Mouse (Mus musculus): ENCODE results near the gene Cep83. TPM values are rescaled to one million over a fixed set of nuclear protein-coding genes. Genes with fewer than 3 reads are reported as not detected.

The Cep83 gene
- polyA plus RNA-seq, 1 experiment: 1.4 TPM

- no peak for DNase-seq (ENCODE audit: low read depth, low spot score)
- 83% methylated on average over 17 of the region's 17 CpGs for WGBS
These were observed 130.6 kb downstream of the Cep83 start for GRCm38 (mm10) chr10:94818781-94819665.

- DNase-seq (ENCODE audit: low read depth, low spot score): no peak
- 65% methylated on average over 11 of the region's 11 CpGs for WGBS
These were observed 135.7 kb downstream of the Cep83 start for GRCm38 (mm10) chr10:94823971-94824760.

GRCm38 (mm10) chr10:94825951-94826350 lies 137.5 kb downstream of the Cep83 start:
- DNase-seq (ENCODE audit: low read depth, low spot score): no peak
- WGBS: 94% methylated on average over 2 of the region's 2 CpGs

DNA sequence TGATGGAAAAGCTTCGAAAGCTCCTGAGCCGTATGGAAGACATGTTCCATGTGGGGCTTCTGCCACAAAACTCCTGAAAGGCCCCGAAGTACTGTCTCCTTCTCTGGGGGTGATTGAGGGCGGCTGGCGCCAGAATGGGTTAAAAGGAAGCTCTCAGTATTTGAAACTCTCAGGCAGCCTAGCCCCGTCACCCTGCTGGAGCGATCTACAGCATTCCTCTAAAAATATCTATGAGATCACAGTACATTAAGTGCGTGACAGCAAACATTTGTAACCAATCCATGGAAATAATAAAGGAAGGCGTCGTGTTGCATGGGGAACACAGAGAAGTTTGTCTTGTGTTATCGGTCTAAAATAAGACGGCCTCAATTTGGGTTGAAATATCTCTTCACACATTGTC lies 138.0 kb downstream of the Cep83 start:
- WGBS: 83% methylated on average over 12 of the region's 12 CpGs
- no peak for DNase-seq (ENCODE audit: low read depth, low spot score)

DNA sequence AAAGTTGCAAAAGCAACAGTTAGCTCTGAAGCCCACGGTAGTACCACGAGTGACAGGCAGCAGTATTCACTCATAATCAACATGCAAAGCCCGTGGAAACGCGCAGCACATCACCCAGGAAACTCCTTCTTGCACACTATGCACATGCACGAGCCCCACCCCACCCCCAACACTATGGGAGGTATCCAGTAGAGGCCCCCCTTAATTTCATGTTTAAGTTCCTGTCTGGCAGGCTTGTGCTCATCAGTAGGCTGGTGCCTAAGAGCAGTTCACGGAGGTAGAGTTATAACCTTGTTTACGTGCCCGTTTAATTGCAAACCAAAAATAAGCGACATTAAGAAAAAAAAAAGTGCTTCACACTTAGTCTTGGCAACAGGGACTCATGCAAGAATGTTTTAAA lies 138.9 kb downstream of the Cep83 start:
- DNase-seq (ENCODE audit: low read depth, low spot score): no peak

DNA sequence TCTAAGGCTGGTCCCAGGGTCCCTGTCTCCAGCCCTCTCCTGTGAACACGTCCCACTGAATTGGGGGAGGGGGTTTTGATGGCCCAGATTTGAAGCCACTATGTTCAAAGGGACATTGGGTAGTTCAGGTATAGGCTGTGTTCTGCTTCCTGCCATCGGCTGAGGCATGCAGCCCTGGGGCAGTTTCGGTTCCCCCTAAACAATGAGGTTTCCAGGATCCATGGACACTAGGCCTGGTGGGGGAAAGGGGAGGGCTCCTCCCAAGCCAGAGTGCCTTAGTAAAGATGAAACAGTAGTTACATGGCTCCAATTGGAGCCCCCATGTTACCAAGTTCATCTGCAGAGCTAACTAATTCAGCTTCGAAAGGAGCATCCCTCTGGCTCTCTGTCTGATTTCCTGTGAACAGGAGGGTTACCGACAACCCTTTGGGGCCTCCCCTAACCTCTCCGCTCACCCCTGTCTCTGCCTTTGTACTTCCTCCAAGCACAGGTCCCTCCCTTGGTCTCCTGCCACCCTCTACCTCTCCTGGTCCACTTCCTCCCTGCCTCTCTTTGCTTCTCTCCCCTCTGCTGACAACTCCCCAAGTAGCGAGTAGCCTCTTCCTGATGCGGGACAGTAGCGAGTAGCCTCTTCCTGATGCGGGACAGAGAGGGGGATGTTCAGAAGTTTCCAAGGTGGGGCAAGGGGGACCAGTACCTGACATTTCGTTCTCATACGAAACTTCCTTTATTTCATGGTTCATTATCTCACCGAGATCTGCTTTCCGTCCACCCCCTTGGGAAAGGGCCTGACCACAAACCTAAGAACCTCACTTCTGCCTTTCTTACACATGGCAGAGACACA lies 139.7 kb downstream of the Cep83 start:
- WGBS: 78% methylated on average over 14 of the region's 14 CpGs
- no peak for DNase-seq (ENCODE audit: low read depth, low spot score)

More for the DNA sequence above, 138.9 kb downstream of the Cep83 start:
- 72% methylated on average over 10 of the region's 10 CpGs for WGBS

- 94% methylated on average over 7 of the region's 7 CpGs for WGBS
- DNase-seq (ENCODE audit: low read depth, low spot score): no peak
These were observed 140.3 kb downstream of the Cep83 start for GRCm38 (mm10) chr10:94828734-94829230.

DNA sequence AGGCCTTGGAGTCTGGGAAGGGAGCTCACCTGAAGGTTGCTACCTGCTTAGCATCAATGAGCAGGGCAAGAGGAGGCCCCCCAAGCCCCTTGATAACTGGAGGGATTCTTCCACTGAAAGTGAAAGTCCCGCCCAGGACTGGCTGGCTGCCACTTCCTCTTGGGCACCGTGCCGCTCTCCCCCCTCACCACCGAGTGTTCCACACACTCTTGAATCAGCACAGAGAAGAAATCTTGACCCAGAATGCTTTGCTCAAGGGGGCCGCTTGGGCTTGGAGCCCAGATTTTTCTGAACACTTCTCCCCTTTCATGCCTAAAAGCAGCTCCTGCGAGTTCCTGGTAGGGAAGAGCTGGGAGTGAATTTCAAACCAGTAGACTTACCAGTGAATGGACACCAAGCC lies 141.0 kb downstream of the Cep83 start:
- DNase-seq (ENCODE audit: low read depth, low spot score): no peak
- 16% methylated on average over 6 of the region's 6 CpGs for WGBS

- WGBS: 69% methylated on average over 9 of the region's 9 CpGs
These were observed 147.4 kb downstream of the Cep83 start for GRCm38 (mm10) chr10:94835874-94836273.

More at GRCm38 (mm10) chr10:94835874-94836273, 147.4 kb downstream of the Cep83 start:
- DNase-seq (ENCODE audit: low read depth, low spot score): no peak
